Mouse (Mus musculus) ovary, adult 2 months (tissue): ENCODE data around the gene Zfp189. TPM values are rescaled to one million over a fixed set of nuclear protein-coding genes. Genes with fewer than 3 reads are reported as not detected.

Experiments
- polyA plus RNA-seq: library from polyadenylated mRNA; depleted of rRNA; stranded (reverse); fragments of >200 nt; gene quantifications from 2 replicates; pipeline ENCODE4 v1.2.3, GENCODE M21; 2012; rRNA removed

Gene Zfp189
- polyA plus RNA-seq = 1.1 and 1.3 TPM in 2 replicates

DNA sequence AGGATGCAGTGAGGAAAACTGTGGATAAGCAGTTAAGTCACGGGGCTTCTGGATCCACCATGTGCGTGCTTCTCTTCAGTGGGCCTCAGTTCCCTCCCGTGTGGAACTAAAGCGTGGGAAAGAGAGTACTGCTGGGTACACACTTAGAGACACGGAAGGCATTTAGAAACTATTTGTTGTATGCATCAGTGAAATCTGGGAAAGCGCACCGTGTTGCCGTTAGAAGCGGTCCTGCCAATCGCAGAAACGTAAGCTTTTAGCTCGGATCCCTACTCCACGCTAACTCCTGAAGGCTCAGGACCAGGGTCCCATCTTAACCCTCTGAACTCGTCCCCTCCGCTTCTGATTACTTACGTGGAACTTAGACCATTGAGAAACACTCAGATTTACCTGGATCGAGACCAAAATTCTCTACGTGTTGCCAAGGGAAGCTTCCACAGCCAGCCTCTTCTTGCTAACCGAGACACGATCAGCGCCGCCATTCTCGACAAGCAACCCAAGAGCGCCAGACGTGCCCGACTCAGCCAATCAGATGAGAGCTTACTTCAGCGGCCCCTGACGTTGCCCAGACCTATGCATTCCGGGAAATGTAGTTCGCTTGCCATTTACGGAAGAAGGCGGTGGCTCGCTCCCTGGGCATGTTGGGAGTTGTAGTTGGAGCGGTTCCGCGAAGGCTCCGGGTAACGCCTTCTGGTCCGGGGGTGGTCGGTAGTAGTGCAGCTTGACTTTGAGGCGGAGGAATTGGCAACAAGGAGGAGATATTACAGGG is at the start of gene Zfp189, which contains the start of gene Mrpl50:
Zfp189 (plus strand) TSS at position 605 of the 769 bp plus-strand sequence.
Mrpl50 (minus strand) TSS at position 522 of the 769 bp plus-strand sequence.

DNA sequence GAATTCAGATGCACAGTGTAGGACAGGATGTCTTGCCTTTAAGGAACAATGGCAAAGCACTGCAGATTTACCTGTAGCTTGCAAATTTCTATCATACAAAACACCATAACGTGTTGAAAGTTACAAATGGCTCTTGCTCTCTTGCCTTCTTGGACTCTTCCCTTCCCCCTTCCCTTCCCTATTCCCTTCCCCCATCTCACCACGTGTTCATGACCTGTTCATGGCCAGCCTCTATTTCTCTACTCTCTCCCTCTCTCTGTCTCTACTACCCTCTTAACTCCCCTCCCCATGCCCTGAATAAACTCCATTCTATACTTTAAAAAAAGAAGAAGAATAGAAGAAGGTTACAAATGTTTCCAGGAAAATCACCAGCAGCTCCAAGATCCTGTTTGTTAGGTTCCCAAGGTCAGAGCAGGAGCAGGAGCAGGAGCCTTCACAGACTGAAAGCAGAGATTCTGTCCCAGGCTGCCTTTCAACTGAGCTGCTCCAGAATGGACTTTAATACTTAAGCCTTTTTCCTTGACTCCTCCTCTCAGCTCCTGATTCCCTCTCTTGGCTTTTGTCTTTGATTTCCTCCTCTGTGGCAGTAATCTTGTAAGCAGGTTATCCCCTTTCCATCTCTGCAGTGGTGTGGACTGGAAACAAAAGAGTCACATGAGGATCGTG is 47.4 kb upstream of the Zfp189 start, which contains the start of gene Acnat1:
Acnat1 (minus strand) TSS at position 478 of the 666 bp plus-strand sequence.

GRCm38 (mm10) chr4:49506386-49506785 is 14.6 kb upstream of the Zfp189 start, which contains the start of gene Baat:
Baat (minus strand) TSS chr4:49506557.

DNA sequence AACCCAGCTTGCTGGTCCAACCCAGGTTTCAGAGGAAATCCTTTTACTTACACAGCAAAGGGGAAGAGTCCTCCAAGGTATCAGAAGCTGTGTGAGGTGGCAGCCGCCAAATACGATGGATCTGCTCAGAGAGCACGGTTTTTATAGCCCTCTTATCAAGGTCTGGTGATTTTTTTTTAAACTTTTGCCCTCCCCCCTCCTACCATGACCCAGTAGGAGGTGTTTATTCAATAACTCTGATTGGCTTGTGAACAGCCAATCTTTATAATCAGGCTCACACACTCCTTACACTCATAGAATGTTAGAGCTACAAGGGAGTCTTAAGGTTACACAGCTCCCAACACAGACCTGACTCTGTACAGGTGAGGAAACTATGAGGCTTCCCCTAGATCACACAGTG is 28.4 kb downstream of the Zfp189 start, which contains the start of gene Aldob:
Aldob (minus strand) TSS at position 164 of the 400 bp plus-strand sequence.

Other genes with a start within 250 kb of the Zfp189 start
- 0.09 TPM in 1 of 2 replicates, not detected in the other for gene Acnat2, start 113.0 kb upstream of the Zfp189 start, polyA plus RNA-seq
- gene Acnat1, start 47.3 kb upstream of the Zfp189 start, polyA plus RNA-seq = not detected in 2 replicates
- 0.07 TPM in 1 of 2 replicates, not detected in the other for gene Baat, start 14.6 kb upstream of the Zfp189 start, polyA plus RNA-seq
- gene Mrpl50, start 83 bp upstream of the Zfp189 start, polyA plus RNA-seq = 1.3 and 1.5 TPM in 2 replicates
- 1.00 and 2.8 TPM in 2 replicates for gene Aldob, start 28.4 kb downstream of the Zfp189 start, polyA plus RNA-seq
- gene Tmem246, start 76.7 kb downstream of the Zfp189 start, polyA plus RNA-seq = 21.6 and 24.4 TPM in 2 replicates
- gene Rnf20, start 110.8 kb downstream of the Zfp189 start, polyA plus RNA-seq = 18.7 and 21.6 TPM in 2 replicates
- not detected in 2 replicates for gene Ppp3r2, start 160.8 kb downstream of the Zfp189 start, polyA plus RNA-seq